Mouse (Mus musculus) cerebellum, adult (tissue): ENCODE measurements at regions not wholly inside any gene's neighbourhood (a gene's known extent, or its start where the extent isn't known, plus 50 kb on each side); places are given as distances from the start of the nearest gene placed in this dataset.

Experiments used
- ATAC-seq: cut with Nextera tagmentation; 2 replicates; pipeline ENCODE4 v1.9.2; 2017; ENCODE audit warnings: mild to moderate bottlenecking, moderate library complexity, mixed read lengths; ENCODE audit not compliant: insufficient number of reproducible peaks, low FRiP score, low TSS enrichment

GRCm38 (mm10) chr19:15340305-15340983 is 606.7 kb downstream of the Psat1 start:
- no peak for ATAC-seq

GRCm38 (mm10) chr19:15339979-15340304 is 607.2 kb downstream of the Psat1 start:
- ATAC-seq = no peak

DNA sequence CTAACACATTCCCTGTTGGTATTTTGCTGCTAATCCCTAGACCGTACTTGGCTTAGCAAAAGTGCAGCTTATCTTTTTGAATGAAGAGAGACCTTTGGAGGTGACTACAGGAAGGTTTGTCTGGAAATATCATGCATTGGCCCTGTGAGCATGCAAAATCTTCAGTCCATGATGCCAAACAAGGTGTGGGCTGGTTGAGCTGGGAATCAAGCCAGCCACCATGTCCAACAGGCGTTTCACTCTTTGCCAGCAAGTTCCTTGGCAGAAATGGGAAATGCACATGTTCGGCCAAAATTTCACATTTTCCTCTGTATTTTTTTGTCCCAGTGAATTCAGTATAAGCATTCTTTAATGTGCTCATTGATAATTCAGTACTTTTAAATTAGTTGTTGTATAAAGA is 617.0 kb downstream of the Psat1 start:
- no peak for ATAC-seq

DNA sequence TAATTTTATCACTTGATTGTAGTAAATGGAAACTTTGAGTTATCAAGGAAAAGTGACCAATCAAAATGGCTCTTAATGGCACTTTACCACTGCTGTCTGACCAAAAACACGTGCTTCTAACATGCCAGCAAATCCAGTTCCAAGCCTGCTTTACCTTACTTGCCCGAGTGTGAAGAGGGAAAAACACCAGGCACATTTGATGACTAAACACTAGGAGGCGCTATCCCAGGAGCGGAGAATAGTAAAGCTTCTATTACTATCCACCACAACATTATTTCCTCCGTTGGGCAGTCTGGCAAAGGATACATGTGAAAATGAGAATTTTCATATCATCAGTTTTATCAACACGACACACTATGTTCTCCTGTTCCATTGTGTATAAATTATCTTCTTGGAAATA is 647.7 kb downstream of the Psat1 start:
- no peak for ATAC-seq

- ATAC-seq = no peak
These were observed 662.1 kb downstream of the Psat1 start for GRCm38 (mm10) chr19:15285016-15285415.

DNA sequence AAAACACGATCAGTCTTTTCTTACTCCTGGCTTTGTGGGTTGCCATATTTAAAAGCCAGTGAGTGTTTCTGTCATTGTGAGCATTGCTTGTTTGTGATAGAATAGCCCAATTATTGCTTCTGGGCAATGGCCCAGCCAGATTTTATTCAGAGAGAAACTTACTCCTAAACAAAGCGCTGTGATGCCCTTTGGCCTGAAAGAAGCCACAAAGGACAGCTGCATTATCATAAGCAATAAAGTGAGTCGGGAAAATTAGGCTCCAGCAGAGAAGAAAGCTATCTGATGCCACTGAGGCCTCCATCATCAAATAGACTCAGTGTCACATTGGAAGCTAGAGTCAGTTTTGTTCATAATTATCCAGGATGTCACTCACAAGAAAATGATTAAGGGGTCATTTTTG is 644.9 kb upstream of the Tle4 start:
- ATAC-seq = no peak

- ATAC-seq = no peak
These were observed 632.5 kb upstream of the Tle4 start for GRCm38 (mm10) chr19:15230129-15230927.

GRCm38 (mm10) chr19:15217387-15217786 is 619.5 kb upstream of the Tle4 start:
- ATAC-seq = no peak

DNA sequence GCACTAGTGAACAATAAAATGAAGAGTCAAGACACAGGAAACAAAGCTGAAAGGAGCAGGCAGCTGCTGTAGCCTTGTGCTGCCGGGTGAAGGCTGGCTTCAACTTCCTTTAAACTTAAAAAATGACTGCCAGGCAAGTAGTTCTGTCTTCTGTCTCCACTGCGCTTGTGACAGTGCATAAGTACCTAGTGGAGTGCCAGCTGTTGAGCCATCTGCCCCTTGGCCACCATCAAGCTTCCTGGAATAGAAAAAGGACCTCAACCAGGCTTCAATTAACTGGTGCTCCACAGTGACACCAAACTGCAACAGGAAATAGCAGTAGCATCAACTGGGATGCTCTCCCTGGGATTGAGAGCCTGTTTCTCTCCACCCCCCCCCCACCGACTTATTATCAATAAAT is 616.8 kb upstream of the Tle4 start:
- no peak for ATAC-seq

- no peak for ATAC-seq
These were observed 615.0 kb upstream of the Tle4 start for GRCm38 (mm10) chr19:15212881-15213280.

DNA sequence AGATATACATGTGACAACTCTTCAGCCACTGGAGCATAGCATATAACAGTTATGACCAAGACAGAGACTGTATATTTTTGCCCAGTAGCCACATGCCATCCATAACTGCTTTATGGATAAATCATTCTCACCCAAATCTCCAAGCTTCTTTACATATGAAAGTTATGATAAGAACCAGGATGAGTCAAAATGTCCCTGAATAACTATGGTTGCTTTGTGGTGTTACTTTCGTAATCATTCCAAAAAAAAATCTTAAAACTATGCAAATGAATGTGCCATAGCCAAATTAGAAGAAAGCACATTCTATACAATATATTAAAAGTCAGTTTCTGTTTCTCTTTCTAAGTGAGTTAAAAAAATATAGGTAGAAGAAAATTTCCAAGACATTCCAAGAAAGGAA is 605.2 kb upstream of the Tle4 start:
- no peak for ATAC-seq

DNA sequence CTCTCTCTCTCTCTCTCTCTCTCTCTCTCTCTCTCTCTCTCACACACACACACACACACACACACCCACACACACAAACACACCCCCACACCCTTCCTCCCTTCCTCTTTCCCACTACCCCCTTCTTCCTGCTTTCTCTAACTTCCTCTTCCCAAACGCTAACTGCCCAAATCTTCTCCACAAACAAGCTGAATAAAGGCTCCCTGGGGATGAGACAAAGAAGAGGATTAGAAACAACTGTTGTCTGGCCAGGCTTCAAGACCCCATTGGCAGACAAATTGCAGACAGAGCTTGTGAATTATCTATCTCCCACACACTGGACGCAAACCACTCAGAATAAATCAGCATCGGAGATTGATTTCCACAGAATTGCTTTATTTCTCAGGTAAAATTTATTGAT is 603.4 kb upstream of the Tle4 start:
- ATAC-seq = no peak

DNA sequence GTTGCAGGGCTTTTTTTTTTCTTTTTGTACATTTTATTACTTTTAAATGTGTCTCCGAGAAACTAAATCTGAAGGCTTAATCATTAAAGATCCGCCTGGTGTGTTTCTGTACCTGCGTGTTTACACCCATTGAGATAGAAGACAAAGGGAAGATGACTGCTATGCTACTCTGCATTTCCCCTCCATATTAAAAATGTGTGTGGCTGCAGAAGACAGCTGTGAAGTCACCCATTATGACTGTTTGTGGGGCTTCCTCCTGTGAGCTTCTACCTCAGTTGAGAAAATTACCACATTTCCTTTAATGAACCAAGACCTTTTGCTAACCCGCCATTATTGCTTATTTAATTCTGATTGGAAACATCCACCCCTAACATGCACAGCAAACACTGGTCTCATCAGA is 602.9 kb upstream of the Tle4 start:
- no peak for ATAC-seq

- ATAC-seq = no peak
These were observed 602.5 kb upstream of the Tle4 start for GRCm38 (mm10) chr19:15200361-15200760.

GRCm38 (mm10) chr19:15199692-15200091 is 601.8 kb upstream of the Tle4 start:
- ATAC-seq = no peak

DNA sequence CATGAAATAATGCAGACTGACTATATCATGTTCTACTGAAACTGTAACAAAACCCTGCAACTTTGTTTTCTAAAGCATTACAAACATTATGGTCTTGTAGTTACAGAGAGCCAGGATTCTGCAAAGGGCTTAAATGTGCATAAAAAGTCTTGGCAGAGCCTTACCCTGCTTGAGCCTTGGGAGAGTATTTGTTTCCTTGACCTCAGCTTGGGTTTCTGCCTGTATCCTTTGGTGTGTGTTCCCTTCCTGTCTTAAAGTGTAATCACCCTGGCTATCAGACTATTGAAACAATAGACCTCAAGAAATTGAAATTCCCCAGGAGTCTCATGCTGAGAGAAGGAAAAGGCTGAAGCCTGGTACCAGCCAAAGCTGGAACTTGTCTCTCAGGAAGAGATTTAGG is 577.4 kb upstream of the Tle4 start:
- ATAC-seq = no peak

GRCm38 (mm10) chr19:15173301-15173700 is 575.5 kb upstream of the Tle4 start:
- no peak for ATAC-seq

- no peak for ATAC-seq
These were observed 569.3 kb upstream of the Tle4 start for GRCm38 (mm10) chr19:15167184-15167583.

- ATAC-seq = no peak
These were observed 562.8 kb upstream of the Tle4 start for GRCm38 (mm10) chr19:15160641-15161040.

GRCm38 (mm10) chr19:15158653-15159052 is 560.8 kb upstream of the Tle4 start:
- ATAC-seq = no peak

DNA sequence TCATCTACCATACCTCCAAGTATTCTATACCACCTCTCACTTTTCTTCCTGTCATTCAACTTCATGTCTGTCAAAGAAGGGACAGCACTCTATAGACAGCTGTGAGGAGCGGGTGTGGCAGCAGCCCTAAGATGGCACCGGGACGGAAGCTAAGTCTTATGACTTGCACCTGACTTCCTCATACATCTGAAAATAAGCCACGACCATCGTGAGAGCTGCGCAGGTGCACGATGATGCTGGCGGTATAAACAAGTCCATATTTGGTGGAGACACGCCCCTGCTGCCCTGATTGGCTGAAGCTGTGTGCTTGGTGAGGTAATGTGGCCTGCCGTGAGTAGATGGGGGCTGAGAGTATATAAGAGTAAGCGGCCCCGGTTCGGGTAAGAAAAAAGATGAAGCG is 560.3 kb upstream of the Tle4 start:
- ATAC-seq = no peak

DNA sequence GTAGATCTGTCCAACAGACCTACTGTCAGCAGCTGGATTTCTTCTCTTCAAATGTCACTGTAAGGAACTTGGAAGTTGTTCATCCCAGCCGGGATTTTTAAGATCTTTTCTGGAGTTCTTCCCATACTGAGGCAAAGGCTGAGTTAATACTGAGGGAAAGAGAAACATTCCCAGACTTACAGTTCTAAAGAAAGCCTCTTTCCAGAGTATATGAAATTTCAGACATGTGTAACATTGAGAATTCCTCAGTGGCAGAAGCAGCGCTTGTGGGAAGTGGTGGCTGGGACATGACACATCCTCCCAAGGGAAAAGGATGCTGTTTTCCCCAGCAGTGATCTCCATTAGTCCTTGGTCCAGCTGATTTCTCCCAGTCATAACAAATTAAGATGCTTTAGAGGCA is 556.8 kb upstream of the Tle4 start:
- no peak for ATAC-seq
